Mouse (Mus musculus): ENCODE measurements at regions not wholly inside any gene's neighbourhood (a gene's known extent, or its start where the extent isn't known, plus 50 kb on each side); places are given as distances from the start of the nearest gene placed in this dataset.
A peak's percentile ranks its signal among the peaks of the same experiment; 100 is the strongest.
"Not testable (repeated sequence)": the region's sequence is repeated elsewhere in the genome, so short reads cannot be mapped to it uniquely, and the experiment has no call there.

GRCm38 (mm10) chr2:84065061-84065460 lies 74.7 kb downstream of the Gm13691 start:
- no peaks in the 10 kb centered on the region for H3K36me3 ChIP-seq (ENCODE audit: insufficient read depth, low read length)
- peak; percentile 74 for DNase-seq (ENCODE audit: low spot score)
- H3K4me2 ChIP-seq (ENCODE audit: low read length) = no peak overlapping the region
- H3K9me3 ChIP-seq (replicated peaks; ENCODE audit: low read length) = no peaks in the 10 kb centered on the region
- no peak overlapping the region for H3K4me3 ChIP-seq (replicated peaks; ENCODE audit: low read depth, low read length)
- TF ChIP-seq CTCF (IDR thresholded peaks at IDR 0.05; ENCODE audit: low read depth) = peak; percentile 67
- no peaks in the 10 kb centered on the region for H3K27me3 ChIP-seq (ENCODE audit: insufficient read depth, low read length)
- no peak for ATAC-seq (replicated peaks; ENCODE audit: low FRiP score, low read depth)
- H3K9ac ChIP-seq (ENCODE audit: low read depth, low read length) = no peak overlapping the region
- no peaks in the 10 kb centered on the region for H3K4me1 ChIP-seq (replicated peaks; ENCODE audit: insufficient read depth, low read length)
- 38% methylated on average over 7 of the region's 7 CpGs for WGBS
- no peak overlapping the region for H3K27ac ChIP-seq

GRCm38 (mm10) chr2:84065749-84066148 lies 75.4 kb downstream of the Gm13691 start:
- no peak for TF ChIP-seq CTCF (IDR thresholded peaks at IDR 0.05; ENCODE audit: low read depth)
- ATAC-seq (replicated peaks; ENCODE audit: low FRiP score, low read depth) = no peak
- Histone ChIP-seq H3K4me2 (ENCODE audit: low read length) (no peak overlapping the region), H3K36me3 (ENCODE audit: insufficient read depth, low read length) (no peaks in the 10 kb centered on the region), H3K27me3 (ENCODE audit: insufficient read depth, low read length) (no peaks in the 10 kb centered on the region), H3K4me3 (replicated peaks; ENCODE audit: low read depth, low read length) (no peak overlapping the region), H3K27ac (no peak overlapping the region), H3K9me3 (replicated peaks; ENCODE audit: low read length) (no peaks in the 10 kb centered on the region), H3K4me1 (replicated peaks; ENCODE audit: insufficient read depth, low read length) (no peaks in the 10 kb centered on the region), H3K9ac (ENCODE audit: low read depth, low read length) (no peak overlapping the region)
- 74% methylated on average over 2 of the region's 2 CpGs for WGBS
- DNase-seq (ENCODE audit: low spot score) = no peak

- Histone ChIP-seq H3K4me2 (ENCODE audit: low read length) (no peak overlapping the region), H3K4me3 (replicated peaks; ENCODE audit: low read depth, low read length) (no peak overlapping the region), H3K36me3 (ENCODE audit: insufficient read depth, low read length) (no peaks in the 10 kb centered on the region), H3K27me3 (ENCODE audit: insufficient read depth, low read length) (no peaks in the 10 kb centered on the region), H3K4me1 (replicated peaks; ENCODE audit: insufficient read depth, low read length) (no peaks in the 10 kb centered on the region), H3K9me3 (replicated peaks; ENCODE audit: low read length) (no peaks in the 10 kb centered on the region), H3K9ac (ENCODE audit: low read depth, low read length) (no peak overlapping the region), H3K27ac (no peak overlapping the region)
- TF ChIP-seq CTCF (IDR thresholded peaks at IDR 0.05; ENCODE audit: low read depth) = no peak
- DNase-seq (ENCODE audit: low spot score) (no peak), ATAC-seq (replicated peaks; ENCODE audit: low FRiP score, low read depth) (no peak)
- WGBS = 72% methylated on average over 3 of the region's 3 CpGs
These were observed 75.9 kb downstream of the Gm13691 start for GRCm38 (mm10) chr2:84066151-84066693.

GRCm38 (mm10) chr2:84066785-84067526 lies 76.6 kb downstream of the Gm13691 start:
- Histone ChIP-seq H3K9me3 (replicated peaks; ENCODE audit: low read length) (no peaks in the 10 kb centered on the region), H3K27me3 (ENCODE audit: insufficient read depth, low read length) (no peaks in the 10 kb centered on the region), H3K27ac (no peak overlapping the region), H3K4me3 (replicated peaks; ENCODE audit: low read depth, low read length) (no peak overlapping the region), H3K4me1 (replicated peaks; ENCODE audit: insufficient read depth, low read length) (no peaks in the 10 kb centered on the region), H3K9ac (ENCODE audit: low read depth, low read length) (no peak overlapping the region), H3K4me2 (ENCODE audit: low read length) (no peak overlapping the region), H3K36me3 (ENCODE audit: insufficient read depth, low read length) (no peaks in the 10 kb centered on the region)
- no peak for ATAC-seq (replicated peaks; ENCODE audit: low FRiP score, low read depth)
- no peak for TF ChIP-seq CTCF (IDR thresholded peaks at IDR 0.05; ENCODE audit: low read depth)
- 84% methylated on average over 6 of the region's 6 CpGs for WGBS
- DNase-seq (ENCODE audit: low spot score) = no peak

GRCm38 (mm10) chr2:84068617-84069016 lies 78.3 kb downstream of the Gm13691 start:
- no peak for TF ChIP-seq CTCF (IDR thresholded peaks at IDR 0.05; ENCODE audit: low read depth)
- Histone ChIP-seq H3K4me3 (replicated peaks; ENCODE audit: low read depth, low read length) (no peak overlapping the region), H3K27ac (no peak overlapping the region)

GRCm38 (mm10) chr2:84069411-84069810 lies 79.1 kb downstream of the Gm13691 start:
- DNase-seq (ENCODE audit: low spot score); H3K9me3 ChIP-seq (replicated peaks; ENCODE audit: low read length); H3K4me3 ChIP-seq (replicated peaks; ENCODE audit: low read depth, low read length); H3K4me2 ChIP-seq (ENCODE audit: low read length); H3K9ac ChIP-seq (ENCODE audit: low read depth, low read length); ATAC-seq (replicated peaks; ENCODE audit: low FRiP score, low read depth); H3K4me1 ChIP-seq (replicated peaks; ENCODE audit: insufficient read depth, low read length); H3K27me3 ChIP-seq (ENCODE audit: insufficient read depth, low read length); H3K36me3 ChIP-seq (ENCODE audit: insufficient read depth, low read length); H3K27ac ChIP-seq: not testable (repeated sequence)
- 69% methylated on average over 1 of the region's 1 CpGs for WGBS

More at GRCm38 (mm10) chr2:84068617-84069016, 78.3 kb downstream of the Gm13691 start:
- Histone ChIP-seq H3K4me2 (ENCODE audit: low read length) (no peak overlapping the region), H3K36me3 (ENCODE audit: insufficient read depth, low read length) (no peaks in the 10 kb centered on the region), H3K27me3 (ENCODE audit: insufficient read depth, low read length) (no peaks in the 10 kb centered on the region), H3K4me1 (replicated peaks; ENCODE audit: insufficient read depth, low read length) (no peaks in the 10 kb centered on the region), H3K9ac (ENCODE audit: low read depth, low read length) (no peak overlapping the region), H3K9me3 (replicated peaks; ENCODE audit: low read length) (no peaks in the 10 kb centered on the region)
- no peak for DNase-seq (ENCODE audit: low spot score)
- WGBS = 68% methylated on average over 4 of the region's 4 CpGs
- ATAC-seq (replicated peaks; ENCODE audit: low FRiP score, low read depth) = no peak

All from kidney, postnatal 0 days (tissue).